Mouse (Mus musculus): ENCODE results near the gene Rragc.
"Not testable (repeated sequence)": the region's sequence is repeated elsewhere in the genome, so short reads cannot be mapped to it uniquely, and the experiment has no call there.

The Rragc gene

GRCm38 (mm10) chr4:123916748-123917547 lies at the start of gene Rragc:
TSS of gene Rragc (plus strand) at chr4:123917446.
- peak; percentile 100 for DNase-seq

GRCm38 (mm10) chr4:123893726-123894125 lies 23.5 kb upstream of the Rragc start:
- DNase-seq = no peak

- no peak for DNase-seq
Measured at GRCm38 (mm10) chr4:123894295-123894694, 23.0 kb upstream of the Rragc start.

GRCm38 (mm10) chr4:123898696-123899095 lies 18.6 kb upstream of the Rragc start:
- no peak for DNase-seq

- DNase-seq = no peak
Measured at GRCm38 (mm10) chr4:123903432-123903831, 13.8 kb upstream of the Rragc start.

GRCm38 (mm10) chr4:123904333-123905125 lies 12.7 kb upstream of the Rragc start, which contains the start of gene Mycbp:
TSS of gene Mycbp (plus strand) at chr4:123904832.
- DNase-seq = peak; percentile 99

- DNase-seq = no peak
Measured at GRCm38 (mm10) chr4:123905126-123905668, 12.0 kb upstream of the Rragc start.

GRCm38 (mm10) chr4:123911503-123911902 lies 5.7 kb upstream of the Rragc start:
- no peak for DNase-seq

- DNase-seq = peak; percentile 21
Measured at GRCm38 (mm10) chr4:123912431-123912830, 4.8 kb upstream of the Rragc start.

- no peak for DNase-seq
Measured at GRCm38 (mm10) chr4:123917548-123918140, 398 bp downstream of the Rragc start, which contains the start of gene 4930535I16Rik. TSS of gene 4930535I16Rik (minus strand) at chr4:123918022.

- DNase-seq = no peak
Measured at GRCm38 (mm10) chr4:123918851-123919250, 1.6 kb downstream of the Rragc start.

- no peak for DNase-seq
Measured at GRCm38 (mm10) chr4:123921055-123921565, 3.9 kb downstream of the Rragc start.

- DNase-seq = no peak
Measured at GRCm38 (mm10) chr4:123927961-123928360, 10.7 kb downstream of the Rragc start.

- DNase-seq = no peak
Measured at GRCm38 (mm10) chr4:123929994-123930393, 12.7 kb downstream of the Rragc start.

- DNase-seq = no peak
Measured at GRCm38 (mm10) chr4:123934306-123934705, 17.1 kb downstream of the Rragc start.

- DNase-seq = no peak
Measured at GRCm38 (mm10) chr4:123936059-123936458, 18.8 kb downstream of the Rragc start.

GRCm38 (mm10) chr4:123939838-123940237 lies 22.6 kb downstream of the Rragc start:
- DNase-seq = peak; percentile 27

- not testable (repeated sequence) for DNase-seq
Measured at GRCm38 (mm10) chr4:123940878-123941277, 23.6 kb downstream of the Rragc start.

GRCm38 (mm10) chr4:123946701-123947100 lies 29.5 kb downstream of the Rragc start:
- DNase-seq = no peak

GRCm38 (mm10) chr4:123947149-123947548 lies 29.9 kb downstream of the Rragc start:
- DNase-seq = no peak

GRCm38 (mm10) chr4:123948901-123949300 lies 31.7 kb downstream of the Rragc start:
- DNase-seq = no peak

GRCm38 (mm10) chr4:123949649-123950048 lies 32.4 kb downstream of the Rragc start:
- no peak for DNase-seq

GRCm38 (mm10) chr4:123952059-123952458 lies 34.8 kb downstream of the Rragc start:
- DNase-seq = no peak
